Mouse (Mus musculus) T-helper 2 cell (primary cell): Measurements from ENCODE around the gene Gm1113.

Source experiments
- in situ Hi-C: fragments of 300-600 bp; cut with MboI, MseI; formaldehyde crosslinking; loops from one replicate; pipeline ENCODE4 v1.15.1; 2025; ENCODE audit warnings: high pct_unique_total_duplicates

Gm1113 gene

GRCm38 (mm10) chr9:35482014-35482898 lies 35.8 kb downstream of the Gm1113 start:
- in situ Hi-C loops = no loop called here

- in situ Hi-C loops = no loop called here
Observed at GRCm38 (mm10) chr9:35479456-35479855, 38.6 kb downstream of the Gm1113 start.

- in situ Hi-C loops = no loop called here
Observed at GRCm38 (mm10) chr9:35475394-35475793, 42.7 kb downstream of the Gm1113 start.

GRCm38 (mm10) chr9:35474104-35474724 lies 43.9 kb downstream of the Gm1113 start:
- in situ Hi-C loops = no loop called here

GRCm38 (mm10) chr9:35468913-35469312 lies 49.2 kb downstream of the Gm1113 start:
- in situ Hi-C loops = no loop called here

- in situ Hi-C loops = no loop called here
Observed at GRCm38 (mm10) chr9:35467264-35467817, 50.7 kb downstream of the Gm1113 start.

- in situ Hi-C loops = no loop called here
Observed at GRCm38 (mm10) chr9:35459594-35459993, 58.5 kb downstream of the Gm1113 start.
